Mouse (Mus musculus): ENCODE data around the gene Tfam.

Gene Tfam

GRCm38 (mm10) chr10:71238240-71238554, at the start of gene Tfam:
Tfam (minus strand) TSS chr10:71238280.
- no peak for DNase-seq (ENCODE audit: extremely low read depth, low read depth)

DNA sequence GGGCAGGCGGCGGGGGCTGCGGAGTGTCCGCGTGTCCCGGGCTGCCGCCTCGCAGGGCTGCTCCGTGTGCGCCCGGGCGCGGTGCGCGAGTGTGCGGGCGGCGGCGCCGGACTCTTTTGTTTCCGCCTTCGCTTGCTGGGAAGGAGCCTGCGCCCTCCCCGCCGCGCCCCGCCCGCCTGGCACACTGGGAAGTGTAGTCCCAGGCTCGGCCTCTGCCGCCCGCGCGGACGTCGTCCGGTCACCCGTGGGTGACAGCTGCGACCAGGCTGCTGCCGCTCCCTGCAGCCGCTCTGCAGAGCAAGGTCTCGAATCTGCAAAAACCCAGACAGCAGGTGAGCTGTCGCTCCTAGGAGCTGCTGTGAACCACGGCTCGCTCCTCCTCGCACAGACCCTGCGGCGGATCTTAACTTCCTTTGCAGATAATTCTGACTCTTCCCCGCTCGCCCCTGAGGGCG, 47.1 kb upstream of the Tfam start, which contains the start of gene Ube2d1:
Gene Ube2d1, minus strand, starts transcription at position 137 of the 455 bp plus-strand sequence.
- peak; percentile 38 for DNase-seq (ENCODE audit: extremely low read depth, low read depth)

DNA sequence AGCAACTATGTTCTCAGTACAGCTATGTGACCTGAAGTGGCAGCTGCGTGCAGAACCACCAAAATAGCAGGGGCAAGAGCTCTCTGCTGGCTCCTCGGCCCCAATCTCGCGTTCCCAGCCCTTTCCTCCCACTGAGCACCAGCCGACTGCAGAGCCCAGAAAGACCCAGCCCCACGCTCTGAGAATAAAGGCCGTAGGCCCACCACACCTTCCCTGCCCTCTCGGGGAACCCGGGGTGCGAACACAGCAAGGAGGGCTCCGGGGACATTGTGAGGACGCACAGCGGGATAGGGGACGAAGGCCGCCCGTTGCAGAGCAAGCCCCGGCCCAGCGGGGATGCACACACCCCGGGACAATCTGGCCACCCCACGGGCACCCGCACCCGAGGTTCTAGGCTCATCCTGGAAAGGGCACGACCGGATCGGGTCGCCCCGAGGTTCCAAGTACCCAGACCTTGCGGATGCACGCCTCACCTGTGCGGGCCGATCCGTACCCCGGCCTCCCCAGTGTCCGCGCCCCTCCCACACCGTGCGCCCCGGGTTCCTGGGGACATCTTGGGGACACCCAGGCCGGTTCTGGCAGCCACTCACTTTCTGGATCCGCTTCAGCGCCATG, 46.5 kb upstream of the Tfam start:
- DNase-seq (ENCODE audit: extremely low read depth, low read depth), result no peak

DNA sequence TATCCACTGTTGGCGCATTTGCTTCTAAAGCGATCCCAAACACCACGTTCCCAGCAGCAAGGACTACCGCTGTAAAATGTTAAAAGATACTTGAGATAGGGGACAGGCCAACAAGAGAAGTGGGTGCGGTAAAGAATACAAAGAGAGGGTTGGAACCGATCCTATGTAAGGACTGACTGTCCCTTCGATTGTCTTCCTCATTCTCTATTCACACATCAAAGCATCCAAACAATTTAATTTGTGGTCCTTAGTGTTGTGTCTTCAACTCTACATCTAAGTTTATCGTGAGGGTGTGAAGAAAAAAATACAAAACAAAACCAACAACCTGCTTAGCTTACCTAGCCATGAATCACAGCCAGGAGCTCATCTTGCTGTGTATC, 46.0 kb upstream of the Tfam start:
- DNase-seq (ENCODE audit: extremely low read depth, low read depth), result no peak

DNA sequence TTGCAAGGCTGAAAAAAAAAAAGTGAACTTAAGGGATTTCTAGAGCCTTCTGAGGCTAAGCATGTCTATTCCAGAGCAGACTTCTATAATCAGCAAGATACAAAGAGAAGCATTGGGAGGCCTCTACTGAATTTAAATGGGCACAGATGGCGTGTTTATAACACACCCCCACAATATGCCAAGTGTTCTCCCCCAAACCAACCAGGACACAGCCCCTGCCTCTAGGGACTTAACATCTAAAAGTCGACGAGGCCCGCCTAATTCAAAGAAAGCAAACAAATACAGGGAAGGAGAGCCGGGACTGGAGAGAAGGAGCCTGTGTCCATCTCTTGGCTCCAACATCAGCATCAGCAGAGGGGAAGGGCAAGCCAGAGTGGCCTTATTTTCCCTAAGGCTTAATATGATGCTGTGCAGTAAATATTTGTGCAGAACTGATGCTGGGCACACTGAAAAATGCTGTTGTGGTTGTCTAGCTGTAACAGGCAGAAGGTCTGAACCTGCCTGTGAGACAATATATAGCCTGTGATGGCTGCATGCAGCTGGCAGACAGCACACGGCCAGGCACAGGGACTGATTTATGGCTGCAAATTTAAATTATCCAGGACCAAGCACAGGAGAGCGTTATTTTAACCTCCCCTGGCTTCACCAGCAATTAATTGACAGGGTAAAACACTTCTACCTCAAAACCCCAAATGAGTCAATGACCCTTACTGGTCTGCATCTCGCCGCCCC, 35.1 kb upstream of the Tfam start:
- DNase-seq (ENCODE audit: extremely low read depth, low read depth), result no peak

GRCm38 (mm10) chr10:71267973-71268372, 29.9 kb upstream of the Tfam start:
- DNase-seq (ENCODE audit: extremely low read depth, low read depth), result no peak

DNA sequence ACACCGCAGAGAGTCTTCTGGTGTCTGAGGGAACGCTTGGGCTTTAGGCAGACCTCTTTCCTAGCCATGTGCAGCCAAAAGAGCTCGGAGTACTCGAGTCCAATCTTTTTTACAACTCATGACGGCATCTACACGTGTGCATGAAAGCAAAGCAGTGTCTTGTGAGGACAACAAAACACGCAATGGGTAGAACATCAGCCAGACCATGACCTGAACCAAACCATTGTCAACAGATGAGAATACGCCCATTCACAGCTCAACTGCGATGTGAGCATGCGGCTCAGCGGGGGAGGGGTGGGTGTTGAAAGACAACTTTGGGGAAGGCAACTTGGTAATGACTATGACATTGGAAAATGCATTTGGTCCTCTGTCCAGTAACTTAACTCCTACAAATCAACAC, 29.4 kb upstream of the Tfam start:
- no peak for DNase-seq (ENCODE audit: extremely low read depth, low read depth)

- no peak for DNase-seq (ENCODE audit: extremely low read depth, low read depth)
Measured at GRCm38 (mm10) chr10:71265067-71265466, 27.0 kb upstream of the Tfam start.

DNA sequence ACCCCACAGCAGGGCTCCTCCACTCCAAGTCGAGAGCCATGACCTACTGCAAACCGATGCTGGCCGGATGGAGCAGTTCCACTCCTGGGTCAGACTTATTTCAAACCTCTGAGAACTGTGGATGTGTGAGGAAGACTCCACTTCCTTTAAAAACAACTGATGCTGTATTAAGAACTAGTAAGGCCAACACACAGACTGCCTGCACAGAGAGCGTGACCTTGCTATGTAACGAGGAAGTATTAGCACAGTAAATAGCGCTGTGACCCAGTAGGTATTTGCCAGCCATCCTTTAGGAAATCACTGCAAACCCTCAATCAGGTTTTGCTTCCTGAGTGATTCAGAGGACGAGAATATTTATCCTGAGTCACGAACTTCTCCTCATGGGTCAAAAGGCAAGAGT, 23.6 kb upstream of the Tfam start:
- no peak for DNase-seq (ENCODE audit: extremely low read depth, low read depth)

- no peak for DNase-seq (ENCODE audit: extremely low read depth, low read depth)
Measured at GRCm38 (mm10) chr10:71258943-71259342, 20.9 kb upstream of the Tfam start.

GRCm38 (mm10) chr10:71258516-71258915, 20.4 kb upstream of the Tfam start:
- no peak for DNase-seq (ENCODE audit: extremely low read depth, low read depth)

DNA sequence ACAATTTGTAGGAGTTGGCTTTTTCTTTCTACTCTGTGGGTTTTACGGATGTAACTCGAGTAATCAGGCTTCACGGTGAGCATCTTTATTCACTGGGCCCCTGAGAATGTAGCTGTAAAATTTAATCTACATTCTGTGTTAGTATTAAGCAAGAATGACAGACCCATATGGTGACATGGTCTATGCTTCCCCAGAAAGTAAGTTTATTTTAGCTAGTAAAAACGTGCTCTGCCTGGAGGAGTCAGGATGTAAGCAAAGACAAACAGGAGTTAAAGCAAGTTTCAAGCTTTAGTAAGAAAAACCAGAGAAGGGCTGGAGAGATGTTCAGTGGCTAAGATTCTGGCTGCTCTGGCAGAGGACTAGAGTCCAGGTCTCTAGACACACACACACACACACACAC, 15.1 kb upstream of the Tfam start:
- no peak for DNase-seq (ENCODE audit: extremely low read depth, low read depth)

DNA sequence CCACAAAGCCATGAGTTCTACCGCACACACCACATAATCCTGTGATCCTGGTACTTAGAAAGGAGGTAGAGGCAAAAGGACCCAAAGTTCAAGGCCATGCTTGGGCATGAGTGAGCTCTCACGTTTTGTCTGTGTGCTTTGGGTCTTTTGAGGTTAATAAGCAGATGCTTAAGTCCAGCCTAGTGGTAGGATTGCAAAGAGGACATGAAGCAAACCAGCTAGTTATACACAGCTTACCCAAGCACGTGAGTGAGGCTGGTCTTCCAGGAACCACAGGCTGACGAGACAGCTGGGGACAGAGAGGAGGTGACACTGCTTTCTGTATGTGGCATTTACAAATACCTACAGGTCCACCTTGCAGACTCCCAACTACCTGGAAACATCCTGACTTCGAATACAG, 14.3 kb upstream of the Tfam start:
- no peak for DNase-seq (ENCODE audit: extremely low read depth, low read depth)

GRCm38 (mm10) chr10:71251846-71252245, 13.8 kb upstream of the Tfam start:
- DNase-seq (ENCODE audit: extremely low read depth, low read depth), result no peak

- no peak for DNase-seq (ENCODE audit: extremely low read depth, low read depth)
Measured at GRCm38 (mm10) chr10:71251256-71251655, 13.2 kb upstream of the Tfam start.

DNA sequence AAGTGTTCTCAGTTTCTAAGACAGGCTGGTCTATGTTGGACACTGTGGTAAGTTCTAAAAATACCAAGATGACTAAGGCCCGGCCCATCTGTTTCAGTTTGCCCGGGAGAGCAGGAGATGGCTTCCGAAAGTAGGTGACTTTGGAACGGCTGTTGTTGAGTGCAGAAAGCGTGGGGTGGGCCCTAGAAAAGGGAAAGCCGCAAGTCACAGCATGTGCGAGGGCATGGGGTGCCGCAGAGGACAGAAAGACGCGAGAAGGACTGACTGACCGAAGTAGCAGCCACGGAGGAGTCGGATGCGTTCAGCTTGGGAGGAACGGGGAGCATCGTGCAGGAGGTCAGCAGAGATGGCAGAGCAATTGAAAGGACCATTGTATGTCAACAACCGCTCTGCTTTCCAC, 12.4 kb upstream of the Tfam start:
- DNase-seq (ENCODE audit: extremely low read depth, low read depth), result no peak

DNA sequence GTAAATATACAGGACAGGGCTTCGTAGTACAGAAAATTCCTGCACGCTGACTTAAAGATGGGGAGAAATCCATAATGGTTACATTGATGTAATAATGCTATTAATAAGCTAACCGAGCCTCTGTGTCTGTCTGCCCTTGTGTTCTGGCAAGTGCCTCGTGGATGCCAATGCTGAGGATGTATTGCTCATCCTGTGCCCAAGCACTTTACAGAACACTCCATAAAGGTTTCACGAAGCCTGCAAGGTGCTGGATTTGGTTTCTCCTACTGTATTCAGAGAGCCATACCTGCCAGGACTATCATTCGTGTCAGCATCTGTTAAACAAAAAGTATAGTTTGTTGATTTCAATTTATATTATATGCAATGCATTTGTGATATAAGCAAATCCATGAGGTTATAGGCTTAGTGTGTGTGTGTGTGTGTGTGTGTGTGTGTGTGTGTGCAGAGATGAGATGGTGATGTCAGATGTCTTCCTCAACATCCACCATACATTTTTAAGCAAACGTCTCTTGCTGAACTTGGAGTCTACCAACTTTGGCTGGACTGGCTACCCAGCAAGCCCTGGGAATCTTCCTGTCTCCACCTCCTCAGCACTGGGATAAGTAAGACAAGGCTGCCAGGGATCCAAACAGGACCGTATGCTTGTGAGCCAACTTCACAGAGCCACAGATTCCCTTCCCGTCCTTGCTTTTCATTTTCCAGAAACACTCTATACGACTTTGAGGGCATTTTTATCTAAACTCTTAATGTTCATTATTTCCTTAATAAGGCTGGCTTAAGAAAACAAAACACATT, 11.2 kb upstream of the Tfam start:
- no peak for DNase-seq (ENCODE audit: extremely low read depth, low read depth)

GRCm38 (mm10) chr10:71246956-71247355, 8.9 kb upstream of the Tfam start:
- DNase-seq (ENCODE audit: extremely low read depth, low read depth), result no peak

DNA sequence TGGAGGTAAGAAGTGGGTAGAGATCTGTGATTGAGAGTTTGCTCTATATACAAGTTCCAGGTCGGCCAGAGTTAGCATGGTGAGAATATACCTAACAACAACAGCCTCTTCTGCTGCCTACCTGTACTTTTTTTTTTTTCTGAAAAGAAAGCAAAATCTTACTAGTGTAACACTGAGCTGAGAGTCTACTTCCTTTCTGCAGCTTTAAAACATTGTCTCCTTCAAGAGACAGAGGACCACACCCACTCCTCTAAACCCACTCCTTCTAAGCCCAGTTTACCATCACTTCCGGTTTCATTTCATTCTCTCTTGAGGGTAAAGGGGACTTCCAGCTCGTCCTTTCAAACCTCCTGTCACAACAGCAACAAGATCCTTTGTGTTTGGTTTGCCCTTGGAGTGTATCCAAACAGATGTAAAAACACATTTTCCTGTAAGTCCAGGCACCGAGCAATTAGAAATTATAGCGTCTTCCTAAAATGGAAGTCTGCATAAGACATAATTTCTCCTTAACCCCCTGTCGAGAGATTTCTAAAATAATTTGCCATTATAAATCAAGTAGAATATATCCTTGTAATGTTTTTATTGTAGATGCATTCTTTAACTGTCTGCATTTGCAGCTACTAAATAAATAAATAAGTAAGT, 1.5 kb upstream of the Tfam start:
- DNase-seq (ENCODE audit: extremely low read depth, low read depth), result peak; percentile 68

GRCm38 (mm10) chr10:71237516-71238239, 402 bp downstream of the Tfam start:
- DNase-seq (ENCODE audit: extremely low read depth, low read depth), result peak; percentile 77

GRCm38 (mm10) chr10:71234071-71234470, 4.0 kb downstream of the Tfam start:
- DNase-seq (ENCODE audit: extremely low read depth, low read depth), result no peak
